Mouse (Mus musculus): ENCODE data around the gene Fntb.

- TF ChIP-seq CTCF (IDR thresholded peaks at IDR 0.05; ENCODE audit: low read depth) (no peak), EP300 (IDR thresholded peaks at IDR 0.05; ENCODE audit: low read depth) (no peak)
These were observed 43.4 kb upstream of the Fntb start for GRCm38 (mm10) chr12:76722026-76722425.

All from liver, postnatal 0 days (tissue).